Mouse (Mus musculus) limb, embryonic 14.5 days (tissue): ENCODE data around the gene Supt6. TPM values are rescaled to one million over a fixed set of nuclear protein-coding genes. Genes with fewer than 3 reads are reported as not detected.
A peak's percentile ranks its signal among the peaks of the same experiment; 100 is the strongest.

Experiments used
- ATAC-seq: fragments of 200-750 bp; cut with Nextera tagmentation; 2 replicates; pipeline ENCODE4 v1.8.0; 2017; ENCODE audit warnings: low read depth, moderate number of reproducible peaks, moderate TSS enrichment; ENCODE audit not compliant: low FRiP score
- DNase-seq: peaks from one replicate; pipeline ENCODE4 v3.0.0-alpha.2; 2015; ENCODE audit warnings: low spot score
- H3K27ac ChIP-seq: fragments of 300-500 bp; sonication (generic); replicated peaks from 2 replicates; pipeline ENCODE4 v1.5.1; 2014; ENCODE audit warnings: low read depth, mild to moderate bottlenecking, low read length, moderate library complexity, mixed read lengths
- H3K27me3 ChIP-seq: fragments of 300-500 bp; sonication (generic); 2 replicates; pipeline ENCODE4 v1.6.1; 2014; ENCODE audit warnings: low read length, mixed read lengths; ENCODE audit not compliant: control insufficient read depth, insufficient read depth
- H3K36me3 ChIP-seq: fragments of 300-500 bp; sonication (generic); 2 replicates; pipeline ENCODE4 v1.6.1; 2014; ENCODE audit warnings: mild to moderate bottlenecking, low read length, moderate library complexity, mixed read lengths; ENCODE audit not compliant: control insufficient read depth, insufficient read depth
- H3K4me1 ChIP-seq: fragments of 300-500 bp; sonication (generic); 2 replicates; pipeline ENCODE4 v1.6.1; 2014; ENCODE audit warnings: antibody characterized with exemption, low read length, mixed read lengths; ENCODE audit not compliant: control insufficient read depth, insufficient read depth
- H3K4me2 ChIP-seq: fragments of 300-500 bp; sonication (generic); replicated peaks from 2 replicates; pipeline ENCODE4 v1.6.1; 2014; ENCODE audit warnings: low read depth, mild to moderate bottlenecking, low read length, moderate library complexity; ENCODE audit not compliant: severe bottlenecking
- H3K4me3 ChIP-seq: fragments of 300-500 bp; sonication (generic); replicated peaks from 2 replicates; pipeline ENCODE4 v1.5.1; 2014; ENCODE audit warnings: low read length
- H3K9ac ChIP-seq: fragments of 300-500 bp; sonication (generic); 2 replicates; pipeline ENCODE4 v1.6.1; 2014; ENCODE audit warnings: mild to moderate bottlenecking, low read depth, low read length, moderate library complexity; ENCODE audit not compliant: severe bottlenecking
- H3K9me3 ChIP-seq: fragments of 300-500 bp; sonication (generic); 2 replicates; pipeline ENCODE4 v1.6.1; 2016; ENCODE audit warnings: low read length; ENCODE audit not compliant: control insufficient read depth
- POLR2A ChIP-seq: fragments of 200-500 bp; IDR thresholded peaks from 2 replicates; pipeline ENCODE4 v1.8.0; 2012; ENCODE audit warnings: inconsistent platforms, mild to moderate bottlenecking, moderate library complexity, borderline replicate concordance; ENCODE audit not compliant: insufficient read depth, insufficient read length; ENCODE audit errors: extremely low read depth
- WGBS: fragments of 180-500 bp; shearing (Covaris S2); extraction: QIAGEN DNeasy Blood & Tissue Kit; methylation state at CpG from one replicate; pipeline ENCODE4 v1.1.7; 2014; 5-methylcytosine and 5-hydroxymethylcytosine counted together
- polyA plus RNA-seq, 2 experiments: library from polyadenylated mRNA; depleted of rRNA in 1 of 2; stranded (reverse) in 1 of 2; unstranded in 1 of 2; fragments of >200 nt; fragmentation: Nextera tagmentation in 1 of 2; extraction: Ambion mirVana in 1 of 2; gene quantifications; 2 replicates each; pipeline versions ENCODE4 v1.2.1 to v1.2.3; 2012 to 2014

Supt6 gene
- polyA plus RNA-seq (2012; rRNA removed) (30.6 and 31.4 TPM in 2 replicates), polyA plus RNA-seq (2014; fragmentation: Nextera tagmentation; extraction: Ambion mirVana) (27.7 and 30.8 TPM in 2 replicates)

DNA sequence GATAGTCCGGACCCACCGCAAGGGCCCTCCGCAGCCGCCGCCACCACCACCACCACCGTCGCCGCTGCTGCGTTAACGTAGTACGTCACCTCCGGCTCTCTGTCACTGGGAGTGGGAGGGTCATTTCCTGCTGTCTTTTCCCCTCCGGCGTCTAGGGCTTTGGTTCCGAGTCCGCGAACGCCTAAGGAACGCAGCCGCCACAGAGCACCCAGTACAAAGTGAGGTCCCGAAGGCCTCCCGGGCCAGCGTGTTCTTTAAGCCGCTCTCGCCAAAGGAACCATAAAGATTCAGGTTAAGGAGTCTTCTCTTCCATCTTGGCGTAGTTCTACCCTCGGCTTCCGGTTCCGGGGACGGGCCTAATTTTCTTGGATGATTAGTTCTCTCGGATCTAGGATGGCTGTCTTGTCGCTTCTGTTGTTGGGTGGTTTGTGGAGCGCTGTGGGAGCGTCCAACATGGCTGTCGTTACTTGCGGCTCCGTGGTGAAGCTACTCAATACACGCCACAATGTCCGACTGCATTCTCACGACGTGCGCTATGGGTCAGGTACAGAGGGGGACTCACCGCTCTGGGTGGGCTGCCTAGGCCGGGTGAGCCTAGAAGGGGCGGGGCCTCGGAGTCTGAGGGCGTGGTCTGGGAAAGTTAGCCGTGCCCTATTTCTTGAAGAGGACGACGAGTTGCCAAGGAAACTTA is at the start of gene Supt6, which contains the start of gene Sdf2:
Supt6 (minus strand) TSS at position 361 of the 691 bp plus-strand sequence.
Sdf2 (plus strand) TSS at position 120 of the 691 bp plus-strand sequence.
- under 1% methylated on average over 50 of the region's 50 CpGs for WGBS
- H3K4me1 ChIP-seq = peaks cover 20% of the 10 kb centered on the region
- peak within 1 kb of the TSS; percentile 85 for H3K9ac ChIP-seq
- H3K27ac ChIP-seq = peak within 1 kb of the TSS; percentile 79
- no peaks in the 10 kb centered on the region for H3K27me3 ChIP-seq
- peak within 1 kb of the TSS; percentile 73 for H3K4me2 ChIP-seq
- ATAC-seq (peak; percentile 91), DNase-seq (peak; percentile 88)
- peak within 1 kb of the TSS; percentile 79 for H3K4me3 ChIP-seq
- H3K36me3 ChIP-seq = peaks cover 9% of the 10 kb centered on the region
- H3K9me3 ChIP-seq = no peaks in the 10 kb centered on the region
- peak; percentile 64; the same call in 1 of the 2 replicates for TF ChIP-seq POLR2A

DNA sequence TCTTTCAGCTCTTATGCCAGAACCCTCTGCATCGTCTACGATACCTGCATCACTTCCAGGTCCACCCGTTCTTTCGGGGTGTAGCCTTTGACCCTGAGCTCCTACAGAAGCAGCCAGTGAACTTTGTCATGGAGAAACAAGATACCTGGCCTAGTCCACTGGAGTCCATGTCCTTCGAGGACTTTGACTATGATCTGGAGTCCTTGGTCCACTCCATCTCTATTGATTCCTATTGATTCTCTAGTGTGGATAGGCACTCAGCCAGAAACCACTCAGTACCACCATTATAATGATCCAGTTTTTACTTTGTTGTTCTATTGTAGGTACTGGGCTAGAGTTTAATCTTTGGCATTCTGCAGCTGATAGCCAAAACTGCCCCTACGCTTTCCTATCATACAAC is 48.8 kb upstream of the Supt6 start:
- peaks cover 26% of the 10 kb centered on the region for H3K36me3 ChIP-seq
- DNase-seq = no peak

DNA sequence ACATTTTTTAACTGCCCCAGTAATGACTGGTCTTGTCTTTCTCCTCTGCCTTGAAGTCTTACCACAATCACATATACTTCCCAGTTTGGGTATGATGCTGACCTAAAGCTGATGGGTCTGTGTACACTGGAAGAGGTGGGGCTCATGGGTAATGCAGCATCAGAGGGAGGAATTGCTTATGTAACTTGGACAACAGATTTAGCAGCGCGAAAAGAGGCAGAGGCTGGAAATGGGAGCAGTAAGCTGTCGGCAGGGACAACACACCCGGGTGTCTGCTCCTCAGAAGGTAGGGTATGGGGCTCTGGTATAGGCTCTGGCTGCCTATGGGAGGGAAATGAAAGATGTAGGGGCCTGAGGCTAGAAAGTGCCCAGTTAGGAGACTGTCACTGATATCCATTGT is 44.9 kb upstream of the Supt6 start, which contains the start of gene BC030499:
BC030499 (plus strand) TSS at position 188 of the 400 bp plus-strand sequence.
- H3K4me3 ChIP-seq = no peak within 1 kb of the TSS
- H3K36me3 ChIP-seq = peaks cover 62% of the 10 kb centered on the region
- H3K9me3 ChIP-seq = no peaks in the 10 kb centered on the region
- H3K4me2 ChIP-seq = no peak within 1 kb of the TSS
- H3K27me3 ChIP-seq = no peaks in the 10 kb centered on the region
- no peak for TF ChIP-seq POLR2A
- WGBS = 92% methylated on average over 4 of the region's 4 CpGs
- ATAC-seq = no peak
- no peak for DNase-seq
- no peak within 1 kb of the TSS for H3K9ac ChIP-seq
- H3K4me1 ChIP-seq = no peaks in the 10 kb centered on the region
- no peak within 1 kb of the TSS for H3K27ac ChIP-seq

More for the DNA sequence above, 48.8 kb upstream of the Supt6 start:
- Histone ChIP-seq H3K27me3 (no peaks in the 10 kb centered on the region), H3K9ac (no peak overlapping the region), H3K4me3 (no peak overlapping the region), H3K9me3 (no peaks in the 10 kb centered on the region), H3K4me2 (no peak overlapping the region), H3K27ac (no peak overlapping the region), H3K4me1 (no peaks in the 10 kb centered on the region)
- TF ChIP-seq POLR2A = no peak
- 95% methylated on average over 6 of the region's 6 CpGs for WGBS
- ATAC-seq = no peak

DNA sequence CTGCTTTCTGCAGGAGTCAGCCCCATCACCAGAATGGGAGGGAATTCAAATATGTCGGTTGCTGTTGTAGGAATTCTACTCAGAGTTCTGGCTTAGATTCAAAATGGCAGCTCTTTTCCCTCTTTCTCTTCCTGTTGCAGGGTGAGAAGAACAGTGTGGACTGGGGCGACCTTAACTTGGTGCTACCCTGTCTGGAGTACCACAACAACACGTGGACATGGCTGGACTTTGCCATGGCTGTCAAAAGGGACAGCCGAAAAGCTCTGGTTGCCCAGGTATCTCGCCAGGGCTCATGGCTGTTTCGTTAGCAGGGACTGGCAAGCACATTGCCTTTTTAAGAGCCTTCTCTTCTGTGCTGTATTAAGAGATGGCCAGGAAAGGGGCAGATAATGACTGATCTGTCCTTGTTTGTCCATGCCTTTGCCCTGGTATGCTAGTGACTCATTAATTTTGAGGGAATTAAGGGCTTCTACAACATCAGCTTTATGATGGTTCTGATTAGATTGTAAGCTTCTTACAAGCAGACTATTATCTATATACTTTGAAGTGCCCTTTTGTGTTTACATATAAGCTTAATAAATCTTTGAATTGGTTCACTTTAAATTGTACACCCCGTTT is 43.5 kb upstream of the Supt6 start:
- ATAC-seq = no peak
- H3K27me3 ChIP-seq = no peaks in the 10 kb centered on the region

DNA sequence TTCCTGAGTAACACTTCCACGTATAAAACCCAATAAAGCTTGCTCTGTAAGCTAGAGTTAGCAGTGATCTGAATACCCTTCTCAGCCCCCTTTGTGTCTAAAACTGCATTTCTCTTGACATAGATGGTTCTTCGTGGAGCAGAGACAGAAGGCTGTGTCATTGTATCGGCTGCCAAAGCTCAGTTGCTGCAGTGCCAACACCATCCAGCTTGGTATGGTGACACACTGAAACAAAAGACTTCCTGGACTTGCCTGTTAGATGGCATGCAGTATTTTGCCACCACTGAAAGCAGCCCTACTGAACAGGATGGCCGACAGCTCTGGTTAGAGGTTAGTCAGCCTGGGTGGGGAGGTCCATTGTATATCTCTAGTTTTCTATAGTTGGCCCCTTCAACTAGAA is 33.8 kb upstream of the Supt6 start:
- ATAC-seq (no peak), DNase-seq (no peak)
- Histone ChIP-seq H3K4me3 (no peak overlapping the region), H3K9ac (no peak overlapping the region), H3K4me2 (no peak overlapping the region), H3K36me3 (peaks cover 99% of the 10 kb centered on the region), H3K27me3 (no peaks in the 10 kb centered on the region), H3K27ac (no peak overlapping the region), H3K9me3 (no peaks in the 10 kb centered on the region), H3K4me1 (no peaks in the 10 kb centered on the region)
- 78% methylated on average over 4 of the region's 4 CpGs for WGBS
- TF ChIP-seq POLR2A = no peak

More for the DNA sequence above, 43.5 kb upstream of the Supt6 start:
- Histone ChIP-seq H3K9ac (no peak overlapping the region), H3K4me1 (no peaks in the 10 kb centered on the region), H3K27ac (no peak overlapping the region), H3K4me3 (no peak overlapping the region), H3K9me3 (no peaks in the 10 kb centered on the region), H3K4me2 (no peak overlapping the region), H3K36me3 (peaks cover 76% of the 10 kb centered on the region)
- DNase-seq = no peak
- TF ChIP-seq POLR2A = no peak
- 87% methylated on average over 7 of the region's 7 CpGs for WGBS
